Mouse (Mus musculus) stomach, postnatal 0 days (tissue): ENCODE results near the gene Irf6. TPM values are rescaled to one million over a fixed set of nuclear protein-coding genes. Genes with fewer than 3 reads are reported as not detected.

Experiments used
- ATAC-seq: fragments of 200-750 bp; cut with Nextera tagmentation; 2 replicates; pipeline ENCODE4 v1.8.0; 2017; ENCODE audit not compliant: low FRiP score, low TSS enrichment
- DNase-seq: peaks from one replicate; pipeline ENCODE4 v3.0.0-alpha.2; 2016; ENCODE audit warnings: low spot score
- H3K27ac ChIP-seq: fragments of 300-500 bp; sonication (generic); replicated peaks from 2 replicates; pipeline ENCODE4 v1.5.1; 2014; ENCODE audit warnings: mild to moderate bottlenecking, control low read depth
- H3K27me3 ChIP-seq: fragments of 300-500 bp; sonication (generic); 2 replicates; pipeline ENCODE4 v1.6.1; 2014; ENCODE audit warnings: low read length; ENCODE audit not compliant: control insufficient read depth, insufficient read depth
- H3K36me3 ChIP-seq: fragments of 300-500 bp; sonication (generic); 2 replicates; pipeline ENCODE4 v1.6.1; 2014; ENCODE audit warnings: low read length, mixed read lengths; ENCODE audit not compliant: control insufficient read depth, insufficient read depth
- H3K4me1 ChIP-seq: fragments of 300-500 bp; sonication (generic); replicated peaks from 2 replicates; pipeline ENCODE4 v1.6.1; 2014; ENCODE audit warnings: antibody characterized with exemption; ENCODE audit not compliant: control insufficient read depth, insufficient read depth
- H3K4me2 ChIP-seq: fragments of 300-500 bp; sonication (generic); replicated peaks from 2 replicates; pipeline ENCODE4 v1.6.1; 2014; ENCODE audit warnings: low read depth, mild to moderate bottlenecking, control low read depth, moderate library complexity
- H3K4me3 ChIP-seq: fragments of 300-500 bp; sonication (generic); 2 replicates; pipeline ENCODE4 v1.5.1; 2014; ENCODE audit warnings: low read depth, low read length, control low read depth
- H3K9ac ChIP-seq: fragments of 300-500 bp; sonication (generic); 2 replicates; pipeline ENCODE4 v1.6.1; 2014; ENCODE audit warnings: mild to moderate bottlenecking, low read length, control low read depth, mixed read lengths
- H3K9me3 ChIP-seq: fragments of 300-500 bp; sonication (generic); 2 replicates; pipeline ENCODE4 v1.6.1; 2016; ENCODE audit warnings: low read length; ENCODE audit not compliant: control insufficient read depth
- CTCF ChIP-seq: IDR thresholded peaks from 2 replicates; pipeline ENCODE4 v1.5.1; 2016; ENCODE audit warnings: antibody characterized with exemption, low read depth, mild to moderate bottlenecking, moderate library complexity
- EP300 ChIP-seq: optimal IDR thresholded peaks from 2 replicates; pipeline ENCODE3; 2016; ENCODE audit warnings: antibody characterized with exemption
- WGBS: fragments of 180-500 bp; shearing (Covaris S2); extraction: QIAGEN DNeasy Blood & Tissue Kit; methylation state at CpG from one replicate; pipeline ENCODE4 v1.1.7; 2014; 5-methylcytosine and 5-hydroxymethylcytosine counted together
- polyA plus RNA-seq: library from polyadenylated mRNA; unstranded; fragments of >200 nt; fragmentation: Nextera tagmentation; extraction: Ambion mirVana; gene quantifications from 2 replicates; pipeline ENCODE4 v1.2.1, GENCODE M21; 2015

Gene Irf6
- polyA plus RNA-seq, 1 experiment from 2014 or later: 40.7 TPM

DNA sequence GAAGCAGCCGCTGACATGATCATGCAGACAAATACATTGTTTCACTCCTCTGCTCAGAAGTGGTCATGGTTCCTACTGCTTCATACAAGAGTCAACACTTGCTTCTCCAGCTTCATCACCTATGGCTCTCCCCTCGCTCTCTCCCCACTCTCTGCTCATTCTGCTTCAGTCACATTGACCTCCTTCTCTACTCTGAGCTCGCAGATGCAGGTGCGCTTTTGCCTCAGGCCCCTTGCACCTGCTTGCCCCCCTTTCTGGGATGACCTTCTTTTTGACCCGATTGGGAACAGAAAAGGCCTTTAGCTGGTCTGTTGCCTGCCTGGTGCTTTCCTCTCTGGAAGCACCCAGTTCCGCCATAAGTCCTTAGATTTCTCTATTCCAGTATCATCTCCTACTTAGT lies 8.4 kb upstream of the Irf6 start:
- ATAC-seq (no peak), DNase-seq (no peak)
- Histone ChIP-seq H3K4me3 (no peak overlapping the region), H3K36me3 (no peaks in the 10 kb centered on the region), H3K9me3 (no peaks in the 10 kb centered on the region), H3K27ac (no peak overlapping the region), H3K4me2 (no peak overlapping the region), H3K9ac (no peak overlapping the region), H3K4me1 (no peaks in the 10 kb centered on the region; the same call in 1 of the 2 replicates), H3K27me3 (no peaks in the 10 kb centered on the region)
- 81% methylated on average over 6 of the region's 6 CpGs for WGBS
- TF ChIP-seq EP300: no peak
- TF ChIP-seq CTCF: no peak

- TF ChIP-seq CTCF: no peak
- no peak for TF ChIP-seq EP300
- Histone ChIP-seq H3K4me2 (no peak overlapping the region), H3K27me3 (no peaks in the 10 kb centered on the region), H3K36me3 (no peaks in the 10 kb centered on the region), H3K4me1 (no peaks in the 10 kb centered on the region; the same call in 1 of the 2 replicates), H3K4me3 (no peak overlapping the region), H3K27ac (no peak overlapping the region), H3K9ac (no peak overlapping the region), H3K9me3 (no peaks in the 10 kb centered on the region)
- no peak for DNase-seq
- ATAC-seq: no peak
- WGBS: 72% methylated on average over 4 of the region's 4 CpGs
Measured at GRCm38 (mm10) chr1:193145101-193145500, 7.8 kb upstream of the Irf6 start.

DNA sequence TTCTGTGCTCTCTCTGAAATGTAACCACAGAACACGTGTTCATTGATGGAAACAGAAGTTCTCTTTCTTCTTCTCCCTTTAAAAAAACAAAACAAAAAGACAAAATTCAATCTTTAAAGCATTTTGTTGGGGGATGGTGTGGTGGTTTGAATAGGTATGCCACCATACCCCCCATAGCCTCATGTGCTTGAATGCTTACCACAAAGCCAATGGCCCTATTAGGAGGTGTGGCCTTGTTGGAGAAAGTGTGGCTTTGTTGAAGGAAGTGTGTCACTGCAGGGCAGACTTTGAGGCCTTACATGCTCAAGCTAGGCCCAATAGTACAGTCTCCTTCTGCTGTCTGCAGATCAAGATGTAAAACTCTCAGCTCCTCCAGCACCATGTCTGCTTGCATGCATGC lies 6.5 kb upstream of the Irf6 start:
- Histone ChIP-seq H3K9ac (no peak overlapping the region), H3K36me3 (no peaks in the 10 kb centered on the region), H3K27ac (no peak overlapping the region), H3K27me3 (no peaks in the 10 kb centered on the region), H3K4me3 (no peak overlapping the region), H3K4me1 (no peaks in the 10 kb centered on the region; the same call in 1 of the 2 replicates), H3K4me2 (no peak overlapping the region), H3K9me3 (no peaks in the 10 kb centered on the region)
- whole genome bisulfite sequencing: 74% methylated on average over 1 of the region's 1 CpGs
- ATAC-seq: no peak
- no peak for TF ChIP-seq CTCF
- TF ChIP-seq EP300: no peak
- no peak for DNase-seq

- Histone ChIP-seq H3K27me3 (no peaks in the 10 kb centered on the region), H3K4me1 (no peaks in the 10 kb centered on the region; the same call in 1 of the 2 replicates), H3K9ac (no peak overlapping the region), H3K9me3 (no peaks in the 10 kb centered on the region), H3K4me2 (no peak overlapping the region), H3K4me3 (no peak overlapping the region), H3K36me3 (no peaks in the 10 kb centered on the region), H3K27ac (no peak overlapping the region)
- ATAC-seq (no peak), DNase-seq (no peak)
- 52% methylated on average over 3 of the region's 3 CpGs for WGBS
- TF ChIP-seq CTCF (no peak), EP300 (no peak)
Measured at GRCm38 (mm10) chr1:193149231-193149630, 3.7 kb upstream of the Irf6 start.

DNA sequence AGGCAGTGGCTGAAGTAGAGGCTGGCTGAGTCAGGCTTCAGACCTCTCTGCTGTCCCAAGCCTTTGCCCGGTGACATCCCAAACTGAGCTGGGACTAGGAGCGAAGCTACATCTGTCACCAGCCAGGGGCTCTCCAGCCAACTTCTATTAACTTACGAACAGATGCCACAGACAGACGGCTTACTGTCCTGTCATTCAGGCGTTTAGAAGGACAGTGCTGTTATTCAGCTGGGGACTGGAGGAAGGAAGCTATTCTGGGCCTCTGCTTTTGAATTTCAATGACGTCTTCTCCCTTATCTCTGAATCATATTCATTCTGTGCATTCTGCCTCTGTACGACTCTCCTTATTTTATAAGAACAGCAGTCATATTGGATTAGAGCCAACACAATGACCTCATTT lies 1.8 kb upstream of the Irf6 start:
- TF ChIP-seq CTCF (no peak), EP300 (no peak)
- Histone ChIP-seq H3K4me3 (no peak overlapping the region), H3K4me2 (no peak overlapping the region), H3K4me1 (no peaks in the 10 kb centered on the region; the same call in 1 of the 2 replicates), H3K27ac (no peak overlapping the region), H3K27me3 (no peaks in the 10 kb centered on the region), H3K36me3 (no peaks in the 10 kb centered on the region), H3K9me3 (no peaks in the 10 kb centered on the region), H3K9ac (no peak overlapping the region)
- 37% methylated on average over 7 of the region's 7 CpGs for WGBS
- ATAC-seq (no peak), DNase-seq (no peak)

DNA sequence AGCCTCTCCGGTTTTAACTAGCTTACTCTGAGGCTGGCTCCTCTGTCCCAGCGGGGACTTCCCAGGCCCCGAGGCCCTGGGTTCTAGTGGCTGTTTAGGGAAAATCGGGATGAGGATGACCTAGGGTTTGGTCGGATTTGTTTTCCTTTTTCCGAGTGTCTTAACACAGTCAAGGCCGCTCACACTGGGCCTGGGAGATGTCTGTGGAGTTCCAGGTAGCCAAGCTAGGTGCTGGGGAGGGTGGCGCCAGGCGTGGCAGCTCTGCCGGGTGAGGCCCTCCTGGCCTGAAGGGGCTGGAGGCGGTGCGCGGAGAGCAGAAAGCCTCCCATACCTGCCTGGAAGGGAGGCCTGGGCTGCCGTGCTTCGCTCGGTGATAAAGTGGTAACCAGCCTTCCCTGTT lies 650 bp downstream of the Irf6 start:
- WGBS: 30% methylated on average over 16 of the region's 16 CpGs
- H3K36me3 ChIP-seq: no peaks in the 10 kb centered on the region
- ATAC-seq: peak; percentile 67
- H3K9me3 ChIP-seq: no peaks in the 10 kb centered on the region
- H3K27ac ChIP-seq: peak overlapping the region; percentile 89
- H3K9ac ChIP-seq: peak overlapping the region; percentile 68
- H3K4me2 ChIP-seq: peak overlapping the region; percentile 60
- H3K4me3 ChIP-seq: peak overlapping the region; percentile 53
- 0 out of 2 replicates have a peak, but pooled peaks have one; percentile 16 for TF ChIP-seq CTCF
- TF ChIP-seq EP300: no peak
- H3K27me3 ChIP-seq: no peaks in the 10 kb centered on the region
- H3K4me1 ChIP-seq: no peaks in the 10 kb centered on the region; the same call in none of the 2 replicates
- DNase-seq: peak; percentile 85
